Mouse (Mus musculus) liver, embryonic 12.5 days (tissue): ENCODE data around the gene Harbi1. TPM values are rescaled to one million over a fixed set of nuclear protein-coding genes. Genes with fewer than 3 reads are reported as not detected.

Experiments
- polyA plus RNA-seq: library from polyadenylated mRNA; unstranded; fragments of >200 nt; fragmentation: Nextera tagmentation; extraction: Ambion mirVana; gene quantifications from 2 replicates; pipeline ENCODE4 v1.2.1, GENCODE M21; 2016

Gene Harbi1
- polyA plus RNA-seq, 1 experiment from 2014 or later = 10.6 TPM

Other genes with a start within 250 kb of the Harbi1 start
- gene Ckap5, start 184.1 kb upstream of the Harbi1 start, polyA plus RNA-seq = 57.7 and 59.1 TPM in 2 replicates
- 121 and 125 TPM in 2 replicates for gene F2, start 74.4 kb upstream of the Harbi1 start, polyA plus RNA-seq
- gene Zfp408, start 61.1 kb upstream of the Harbi1 start, polyA plus RNA-seq = 5.0 and 5.9 TPM in 2 replicates
- 59.8 and 66.1 TPM in 2 replicates for gene Arhgap1, start 61.0 kb upstream of the Harbi1 start, polyA plus RNA-seq
- gene Atg13, start 276 bp upstream of the Harbi1 start, polyA plus RNA-seq = 12.8 and 14.7 TPM in 2 replicates
- gene Ambra1, start 19.3 kb downstream of the Harbi1 start, polyA plus RNA-seq = 8.7 and 9.0 TPM in 2 replicates
- gene Chrm4, start 216.4 kb downstream of the Harbi1 start, polyA plus RNA-seq = 0.17 TPM in 1 of 2 replicates, not detected in the other
- 137 and 140 TPM in 2 replicates for gene Mdk, start 221.4 kb downstream of the Harbi1 start, polyA plus RNA-seq
- gene Gm9821, start 234.9 kb downstream of the Harbi1 start, polyA plus RNA-seq = 2.3 and 2.5 TPM in 2 replicates